Mouse (Mus musculus) lung, adult 2 months (tissue): Measurements from ENCODE around the gene Krba1. TPM values are rescaled to one million over a fixed set of nuclear protein-coding genes. Genes with fewer than 3 reads are reported as not detected.
A peak's percentile ranks its signal among the peaks of the same experiment; 100 is the strongest.

ENCODE experiments used
- DNase-seq: peaks from one replicate; pipeline ENCODE4 v3.0.0; 2022
- H3K4me1 ChIP-seq: fragments of 200-500 bp; 2 replicates; pipeline ENCODE4 v1.6.1; 2011; ENCODE audit warnings: low read length; ENCODE audit not compliant: control insufficient read depth, insufficient read depth
- H3K4me3 ChIP-seq: fragments of 200-500 bp; replicated peaks from 2 replicates; pipeline ENCODE3; 2011; ENCODE audit warnings: low read depth, mild to moderate bottlenecking, control low read depth, low read length; ENCODE audit errors: extremely low read depth
- CTCF ChIP-seq: fragments of 200-500 bp; IDR thresholded peaks from 2 replicates; pipeline ENCODE4 v1.5.1; 2011; ENCODE audit warnings: mild to moderate bottlenecking, low read length, control low read depth; ENCODE audit not compliant: insufficient read depth
- POLR2A ChIP-seq: fragments of 200-500 bp; IDR thresholded peaks from 2 replicates; pipeline ENCODE4 v1.6.1; 2011; ENCODE audit warnings: low read depth, mild to moderate bottlenecking, control low read depth, low read length, borderline replicate concordance; ENCODE audit errors: extremely low read depth
- WGBS: fragments of 180-500 bp; shearing (Covaris S2); methylation state at CpG from one replicate; pipeline ENCODE4 v1.1.7; 2018; 5-methylcytosine and 5-hydroxymethylcytosine counted together
- polyA plus RNA-seq: library from polyadenylated mRNA; depleted of rRNA; stranded (reverse); fragments of >200 nt; gene quantifications from 2 replicates; pipeline ENCODE4 v1.2.3, GENCODE M21; 2012; rRNA removed

The Krba1 gene
- polyA plus RNA-seq, 1 experiment, result 20.8 TPM

GRCm38 (mm10) chr6:48445181-48446101 is 50.1 kb downstream of the Krba1 start, which contains the start of gene Zfp467:
Gene Zfp467, minus strand, starts transcription at chr6:48445825.
- under 1% methylated on average over 63 of the region's 65 CpGs for WGBS
- H3K4me1 ChIP-seq, result no peaks in the 10 kb centered on the region
- DNase-seq, result peak; percentile 71
- TF ChIP-seq POLR2A, result peak; percentile 67; the same call in 1 of the 2 replicates
- no peak for TF ChIP-seq CTCF
- peak within 1 kb of the TSS; percentile 89 for H3K4me3 ChIP-seq

- Histone ChIP-seq H3K4me1 (no peaks in the 10 kb centered on the region), H3K4me3 (no peak overlapping the region)
- no peak for TF ChIP-seq CTCF
- no peak for TF ChIP-seq POLR2A
- no peak for DNase-seq
- WGBS, result 46% methylated on average over 3 of the region's 3 CpGs
These were observed 50.9 kb downstream of the Krba1 start for GRCm38 (mm10) chr6:48446256-48446655.

- DNase-seq, result no peak
- no peak overlapping the region for H3K4me3 ChIP-seq
- no peaks in the 10 kb centered on the region for H3K4me1 ChIP-seq
- TF ChIP-seq CTCF, result no peak
- TF ChIP-seq POLR2A, result no peak
- WGBS, result 81% methylated on average over 3 of the region's 3 CpGs
These were observed 51.5 kb downstream of the Krba1 start for GRCm38 (mm10) chr6:48446896-48447295.

GRCm38 (mm10) chr6:48447929-48448328 is 52.5 kb downstream of the Krba1 start, which contains the start of gene Sspo:
Gene Sspo, plus strand, starts transcription at chr6:48448229.
- 96% methylated on average over 1 of the region's 1 CpGs for WGBS
- DNase-seq, result no peak
- no peak for TF ChIP-seq POLR2A
- TF ChIP-seq CTCF, result no peak
- Histone ChIP-seq H3K4me3 (no peak within 1 kb of the TSS), H3K4me1 (no peaks in the 10 kb centered on the region)

- no peak for DNase-seq
- H3K4me3 ChIP-seq, result no peak overlapping the region
- WGBS, result 33% methylated on average over 7 of the region's 7 CpGs
- no peak for TF ChIP-seq CTCF
- no peak for TF ChIP-seq POLR2A
- H3K4me1 ChIP-seq, result no peaks in the 10 kb centered on the region
These were observed 53.1 kb downstream of the Krba1 start for GRCm38 (mm10) chr6:48448527-48448926.

GRCm38 (mm10) chr6:48452151-48452550 is 56.8 kb downstream of the Krba1 start:
- WGBS, result 89% methylated on average over 1 of the region's 1 CpGs
- H3K4me3 ChIP-seq, result no peak overlapping the region
- TF ChIP-seq CTCF (no peak), POLR2A (no peak)
- no peak for DNase-seq
- no peaks in the 10 kb centered on the region for H3K4me1 ChIP-seq

- H3K4me1 ChIP-seq, result no peaks in the 10 kb centered on the region
- TF ChIP-seq POLR2A (no peak), CTCF (no peak)
- H3K4me3 ChIP-seq, result no peak overlapping the region
- DNase-seq, result no peak
- WGBS, result 70% methylated on average over 3 of the region's 3 CpGs
These were observed 57.4 kb downstream of the Krba1 start for GRCm38 (mm10) chr6:48452771-48453170.

GRCm38 (mm10) chr6:48464966-48465679 is 69.7 kb downstream of the Krba1 start:
- Histone ChIP-seq H3K4me1 (no peaks in the 10 kb centered on the region), H3K4me3 (no peak overlapping the region)
- 84% methylated on average over 13 of the region's 13 CpGs for WGBS
- TF ChIP-seq POLR2A (no peak), CTCF (no peak)
- no peak for DNase-seq

GRCm38 (mm10) chr6:48466715-48467114 is 71.3 kb downstream of the Krba1 start:
- TF ChIP-seq CTCF (no peak), POLR2A (no peak)
- no peaks in the 10 kb centered on the region for H3K4me1 ChIP-seq
- H3K4me3 ChIP-seq, result no peak overlapping the region
- DNase-seq, result no peak
- 49% methylated on average over 6 of the region's 6 CpGs for WGBS

GRCm38 (mm10) chr6:48467490-48467889 is 72.1 kb downstream of the Krba1 start:
- TF ChIP-seq CTCF, result no peak
- TF ChIP-seq POLR2A, result no peak
- no peak for DNase-seq
- WGBS, result 76% methylated on average over 7 of the region's 7 CpGs
- Histone ChIP-seq H3K4me3 (no peak overlapping the region), H3K4me1 (no peaks in the 10 kb centered on the region)

Other genes starting within 250 kb of the Krba1 start
- 42.1 and 51.4 TPM in 2 replicates for gene Zfp467, start 50.2 kb downstream of the Krba1 start, polyA plus RNA-seq
- gene Sspo, start 52.6 kb downstream of the Krba1 start, polyA plus RNA-seq, result 3.2 and 3.4 TPM in 2 replicates
- 29.9 and 35.5 TPM in 2 replicates for gene Atp6v0e2, start 142.0 kb downstream of the Krba1 start, polyA plus RNA-seq
- 16.8 and 19.8 TPM in 2 replicates for gene Lrrc61, start 159.2 kb downstream of the Krba1 start, polyA plus RNA-seq
- gene Rarres2, start 177.2 kb downstream of the Krba1 start, polyA plus RNA-seq, result 179 and 229 TPM in 2 replicates
- not detected in 2 replicates for gene Gm45021, start 194.0 kb downstream of the Krba1 start, polyA plus RNA-seq
- 34.2 and 42.7 TPM in 2 replicates for gene Repin1, start 198.3 kb downstream of the Krba1 start, polyA plus RNA-seq
- gene Gm44965, start 198.4 kb downstream of the Krba1 start, polyA plus RNA-seq, result not detected in 2 replicates
- 6.7 and 7.2 TPM in 2 replicates for gene Zfp775, start 206.5 kb downstream of the Krba1 start, polyA plus RNA-seq
- gene AI854703, start 231.2 kb downstream of the Krba1 start, polyA plus RNA-seq, result 0.98 and 1.3 TPM in 2 replicates